Mouse (Mus musculus): ENCODE measurements around the gene Nsun4. TPM values are rescaled to one million over a fixed set of nuclear protein-coding genes. Genes with fewer than 3 reads are reported as not detected.
A peak's percentile ranks its signal among the peaks of the same experiment; 100 is the strongest.

The Nsun4 gene
- total RNA-seq, 2 experiments from 2014 or later, result 10.7 to 11.4 TPM

DNA sequence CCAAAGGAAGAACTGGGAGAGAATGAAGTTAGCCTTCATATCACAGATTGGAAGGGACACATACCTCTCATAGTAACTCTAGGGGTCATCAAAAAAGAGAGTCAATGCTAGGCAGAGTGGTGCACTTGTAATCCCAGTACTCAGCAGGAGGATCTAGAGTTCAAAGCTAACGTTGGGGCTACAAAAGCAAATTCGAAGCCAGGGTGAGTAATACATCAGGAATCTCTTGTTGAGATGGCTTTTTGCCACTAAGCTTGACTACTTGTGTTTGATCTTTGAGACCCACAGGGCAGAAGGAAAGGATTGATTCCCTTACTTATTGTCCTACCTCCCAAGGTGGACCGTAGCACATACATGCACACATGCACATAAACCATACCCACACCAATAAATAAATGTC is 4.5 kb downstream of the Nsun4 start:
- intact Hi-C loops (cut with DNase I), result loop anchor here (10.0 kb wide), 1 partner anchor 144 kb away; no protein-coding TSS in a partner anchor
- DNase-seq (ENCODE audit: low spot score in 2 of 2), result no peak

DNA sequence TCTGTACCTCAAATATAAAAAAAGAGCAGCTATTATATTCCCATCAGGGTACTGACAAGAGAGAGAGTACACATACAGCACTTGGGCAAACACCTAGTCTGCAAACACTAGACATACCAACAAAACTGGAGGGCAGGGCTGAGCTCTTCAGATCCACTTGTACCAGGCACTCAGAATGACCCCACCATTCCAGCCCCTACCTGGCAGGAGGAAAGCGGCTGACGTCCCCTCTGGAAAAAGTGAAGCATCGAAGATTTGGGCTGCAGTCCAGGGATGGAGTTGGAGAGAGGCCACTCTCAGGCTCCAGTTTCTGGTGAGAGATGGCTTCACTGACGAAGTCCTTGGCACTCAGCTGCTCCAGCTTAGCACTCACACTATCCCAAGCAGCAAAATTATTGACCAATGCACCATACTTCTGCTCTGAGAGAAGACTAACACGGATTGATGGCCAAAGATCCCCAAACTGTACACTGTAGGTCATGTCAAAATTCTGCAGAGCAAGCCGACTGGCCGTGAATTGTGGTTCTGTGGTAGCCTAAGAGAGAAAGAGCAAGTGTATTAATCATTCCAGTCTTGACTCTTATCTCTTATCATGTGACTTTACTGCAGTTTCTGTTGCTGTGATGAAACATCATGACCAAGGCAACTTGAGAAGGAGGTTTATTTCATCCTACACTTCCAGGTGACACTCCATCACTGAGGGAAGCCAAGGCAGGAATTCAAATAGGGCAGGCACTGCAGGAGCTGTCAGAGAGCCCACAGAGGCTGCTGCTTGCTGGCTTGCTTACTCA is 5.4 kb downstream of the Nsun4 start:
- no peak for DNase-seq (ENCODE audit: low spot score in 2 of 2)
- intact Hi-C loops (cut with DNase I), result loop anchor here (10.0 kb wide), 1 partner anchor 144 kb away; no protein-coding TSS in a partner anchor

DNA sequence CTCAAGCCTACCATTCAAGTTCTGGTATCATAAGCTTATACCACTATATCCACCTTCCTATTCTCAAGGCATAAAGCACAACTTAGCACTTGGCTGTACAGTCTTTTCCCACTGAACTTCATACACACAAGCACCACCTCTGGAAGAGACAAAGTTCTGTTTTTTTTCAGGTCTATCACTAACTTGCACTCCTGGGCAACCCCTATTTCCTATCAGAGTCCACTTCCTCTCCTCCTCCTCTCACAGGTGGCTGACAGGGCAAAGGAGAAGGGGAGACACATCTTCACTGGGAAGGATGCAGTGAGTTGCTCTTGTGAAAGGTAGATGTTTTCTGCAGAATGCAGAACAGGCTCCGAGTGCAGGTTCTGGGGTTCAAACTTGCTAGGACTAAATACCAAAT is 6.0 kb downstream of the Nsun4 start:
- intact Hi-C loops (cut with DNase I), result loop anchor here (10.0 kb wide), 1 partner anchor 143 kb away; no protein-coding TSS in a partner anchor
- no peak for DNase-seq (ENCODE audit: low spot score in 2 of 2)

- DNase-seq (ENCODE audit: low spot score in 2 of 2), result no peak
- intact Hi-C loops (cut with DNase I), result loop anchor here (10.0 kb wide), 1 partner anchor 142 kb away; no protein-coding TSS in a partner anchor
Measured at GRCm38 (mm10) chr4:116046604-116047003, 7.1 kb downstream of the Nsun4 start.

DNA sequence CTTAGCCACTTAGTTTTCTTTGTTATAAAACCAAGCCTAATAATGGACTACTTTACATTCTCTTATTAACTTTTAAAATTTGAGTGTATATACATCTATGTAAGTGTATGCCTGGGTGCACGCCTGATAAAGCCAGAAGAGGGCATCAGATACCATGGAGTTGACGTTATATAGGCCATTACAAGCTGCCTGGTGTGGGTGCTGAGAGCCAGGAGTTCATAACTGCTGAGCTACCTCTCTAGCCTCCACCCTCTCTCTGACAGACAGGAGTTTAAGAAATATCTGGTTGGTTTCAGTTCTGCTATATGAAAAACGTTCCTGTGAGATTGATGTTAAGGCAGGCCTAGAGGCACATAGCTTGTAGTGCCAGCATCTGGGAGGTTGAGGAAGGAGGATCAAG is 11.5 kb downstream of the Nsun4 start:
- intact Hi-C loops (cut with DNase I), result loop anchor here (10.0 kb wide), 1 partner anchor 137 kb away; no protein-coding TSS in a partner anchor
- no peak for DNase-seq (ENCODE audit: low spot score in 2 of 2)

DNA sequence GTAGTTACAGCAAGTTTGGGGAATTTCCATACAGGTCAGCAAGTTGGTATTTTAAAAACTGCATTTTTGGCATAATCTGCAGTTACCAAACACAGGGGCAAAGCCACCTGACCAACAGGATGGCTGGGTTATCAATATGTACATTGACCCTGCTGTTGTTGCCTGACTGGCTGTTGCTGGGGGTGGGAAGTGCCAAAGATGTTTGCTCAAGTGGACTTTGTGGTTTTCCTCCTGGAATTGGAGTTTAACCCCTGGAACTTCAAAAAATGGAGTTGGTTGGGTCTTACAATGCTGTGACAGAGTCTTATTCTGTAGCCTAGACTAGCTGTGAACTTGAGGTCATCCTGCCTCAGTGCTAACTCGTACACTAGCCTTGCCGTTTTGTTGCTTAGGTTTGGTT is 13.2 kb downstream of the Nsun4 start:
- intact Hi-C loops (cut with DNase I), result loop anchor here (10.0 kb wide), 1 partner anchor 136 kb away; no protein-coding TSS in a partner anchor
- DNase-seq (ENCODE audit: low spot score in 2 of 2), result no peak

- intact Hi-C loops (cut with DNase I), result loop anchor here (2.0 kb wide), 1 partner anchor 17 kb away; the partner anchor contains the start of gene Faah
- DNase-seq (ENCODE audit: low spot score in 2 of 2), result peak; percentile 48 to 90
Measured at GRCm38 (mm10) chr4:116033374-116033773, 20.3 kb downstream of the Nsun4 start.

GRCm38 (mm10) chr4:116032906-116033305 is 20.8 kb downstream of the Nsun4 start:
- intact Hi-C loops (cut with DNase I), result loop anchor here (2.0 kb wide), 1 partner anchor 16 kb away; the partner anchor contains the start of gene Faah
- DNase-seq (ENCODE audit: low spot score in 2 of 2), result peak in 1 of 2 experiments; percentile 54

- intact Hi-C loops (cut with DNase I), result loop anchor here (2.0 to 5.0 kb wide), 2 partner anchors 15 to 34 kb away; partner anchors contain the start of gene Nsun4
- DNase-seq (ENCODE audit: low spot score in 2 of 2), result no peak
Measured at GRCm38 (mm10) chr4:116017902-116018746, 35.6 kb downstream of the Nsun4 start, which contains the start of gene Faah. Faah (minus strand) TSS chr4:116017926.

DNA sequence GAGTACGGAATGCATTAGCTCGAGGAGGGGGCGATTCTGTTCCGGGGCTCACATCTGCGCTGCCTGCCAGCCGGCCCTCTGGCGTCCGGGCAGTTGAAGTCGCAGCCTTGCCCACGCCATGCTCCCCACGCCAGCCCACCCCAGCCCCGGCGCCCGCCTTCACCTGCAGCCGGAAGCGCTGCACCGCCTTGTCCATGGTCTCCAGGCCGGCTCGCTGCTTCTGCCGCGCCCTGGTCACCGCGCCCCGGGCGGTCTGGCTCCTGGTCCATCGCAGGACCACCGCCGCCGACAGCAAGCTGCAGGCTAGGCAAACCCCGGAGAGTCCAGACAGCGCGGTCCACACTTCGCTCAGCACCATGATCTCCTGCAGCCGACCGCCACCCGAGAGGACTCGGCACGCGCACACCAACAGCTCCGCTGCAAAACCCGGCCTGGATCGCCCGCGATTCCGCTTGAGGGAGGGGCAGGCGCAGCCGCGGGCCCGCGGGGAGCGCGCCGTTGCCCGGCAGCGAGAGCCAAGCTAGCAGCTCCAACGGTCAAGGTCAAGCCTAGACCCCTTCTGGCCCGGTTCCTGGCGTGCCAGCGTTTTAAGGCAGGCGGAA is 36.3 kb downstream of the Nsun4 start:
- peak; percentile 77 to 83 for DNase-seq (ENCODE audit: low spot score in 2 of 2)
- intact Hi-C loops (cut with DNase I), result loop anchor here (2.0 to 5.0 kb wide), 2 partner anchors 15 to 35 kb away; partner anchors contain the start of gene Nsun4

- no peak for DNase-seq (ENCODE audit: low spot score in 2 of 2)
- intact Hi-C loops (cut with DNase I), result loop anchor here (2.0 to 5.0 kb wide), 2 partner anchors 16 to 35 kb away; partner anchors contain the start of gene Nsun4
Measured at GRCm38 (mm10) chr4:116016862-116017299, 36.8 kb downstream of the Nsun4 start.

- intact Hi-C loops (cut with DNase I), result loop anchor here (2.0 to 5.0 kb wide), 2 partner anchors 16 to 36 kb away; partner anchors contain the start of gene Nsun4
- peak in 1 of 2 experiments; percentile 24 for DNase-seq (ENCODE audit: low spot score in 2 of 2)
Measured at GRCm38 (mm10) chr4:116016396-116016795, 37.3 kb downstream of the Nsun4 start.

DNA sequence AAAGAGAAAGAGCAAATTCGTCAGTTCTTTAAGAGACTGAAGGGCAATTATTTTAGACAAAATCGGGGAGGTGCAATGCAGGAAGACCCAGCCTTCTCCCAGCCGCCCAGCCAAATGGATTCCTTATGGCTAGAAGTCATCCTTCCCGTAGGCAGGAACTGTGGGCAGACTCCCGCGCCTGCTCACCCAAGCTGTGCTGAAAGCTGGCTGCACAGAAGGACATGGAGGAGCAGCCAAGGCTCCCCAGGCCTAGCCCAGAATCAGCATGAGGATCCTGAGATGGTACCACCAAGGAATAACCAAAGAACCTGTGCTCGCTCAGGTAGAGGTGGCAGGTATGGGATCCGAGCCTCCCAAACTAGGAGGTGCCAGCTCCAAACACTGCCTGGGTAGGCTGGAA is 37.7 kb downstream of the Nsun4 start:
- DNase-seq (ENCODE audit: low spot score in 2 of 2), result peak; percentile 54 to 86

GRCm38 (mm10) chr4:116015502-116015901 is 38.2 kb downstream of the Nsun4 start:
- intact Hi-C loops (cut with DNase I), result loop anchor here (5.0 kb wide), 1 partner anchor 37 kb away; the partner anchor contains the start of gene Nsun4
- DNase-seq (ENCODE audit: low spot score in 2 of 2), result no peak

More for the DNA sequence above, 37.7 kb downstream of the Nsun4 start:
- intact Hi-C loops (cut with DNase I), result loop anchor here (2.0 to 5.0 kb wide), 2 partner anchors 17 to 36 kb away; partner anchors contain the start of gene Nsun4

DNA sequence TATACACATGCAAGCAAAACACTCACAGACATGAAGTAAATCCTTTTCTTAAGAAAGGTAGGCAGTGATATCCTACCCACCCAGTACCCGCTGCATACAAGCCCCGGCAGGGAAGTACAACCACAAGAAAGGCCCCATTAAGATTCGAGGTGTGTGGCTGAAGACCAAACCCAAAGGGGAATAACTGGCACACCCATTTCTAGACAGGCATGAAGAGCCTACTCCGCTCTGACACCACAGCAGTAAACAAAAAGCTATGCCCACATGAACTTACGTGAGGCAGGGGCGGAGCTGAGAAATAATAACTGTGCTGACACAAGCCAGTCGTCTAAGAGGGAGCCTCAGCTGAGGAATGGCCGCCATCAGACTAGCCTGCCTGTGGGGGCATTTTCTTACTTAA is 43.5 kb downstream of the Nsun4 start:
- DNase-seq (ENCODE audit: low spot score in 2 of 2), result no peak
- intact Hi-C loops (cut with DNase I), result no loop called here

GRCm38 (mm10) chr4:116001206-116001605 is 52.5 kb downstream of the Nsun4 start:
- intact Hi-C loops (cut with DNase I), result no loop called here
- no peak for DNase-seq (ENCODE audit: low spot score in 2 of 2)

DNA sequence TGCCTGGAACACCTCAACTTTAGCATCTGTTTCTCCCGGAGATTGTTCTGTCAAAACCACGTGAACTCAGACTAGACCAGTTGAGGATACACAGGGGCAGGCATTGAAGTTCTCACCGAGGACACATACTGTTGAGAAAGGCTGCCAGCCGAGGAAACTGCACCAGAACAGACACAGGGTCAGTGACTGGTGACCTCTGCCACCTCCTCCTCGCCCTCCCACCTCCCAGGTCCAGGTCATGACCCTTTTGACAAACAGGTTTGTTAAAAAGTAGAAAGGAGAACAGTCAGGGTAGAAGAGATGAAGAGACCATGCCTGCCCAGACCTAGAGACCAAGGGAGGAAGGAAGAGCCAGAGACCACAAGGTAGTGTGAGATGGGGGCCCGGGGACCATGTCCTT is 53.0 kb downstream of the Nsun4 start:
- no peak for DNase-seq (ENCODE audit: low spot score in 2 of 2)
- intact Hi-C loops (cut with DNase I), result no loop called here

- intact Hi-C loops (cut with DNase I), result no loop called here
- no peak for DNase-seq (ENCODE audit: low spot score in 2 of 2)
Measured at GRCm38 (mm10) chr4:115996729-115997128, 56.9 kb downstream of the Nsun4 start.

DNA sequence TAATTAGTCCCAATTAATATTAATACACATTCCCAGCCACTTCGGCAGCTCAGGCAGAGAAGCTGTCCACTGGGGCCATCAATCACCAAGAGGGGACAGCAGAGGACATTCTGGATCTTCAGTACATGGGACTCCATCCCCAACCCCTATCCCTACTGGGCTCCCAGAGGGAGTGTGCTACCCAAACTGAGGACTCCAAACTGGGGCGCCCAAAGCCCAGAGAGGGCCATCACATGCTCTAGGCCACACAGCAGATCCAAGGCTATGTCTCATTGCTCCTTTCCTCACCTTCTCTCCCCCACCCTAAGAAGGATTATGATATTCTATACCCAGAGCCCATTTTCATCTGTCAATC is 58.3 kb downstream of the Nsun4 start:
- no peak for DNase-seq (ENCODE audit: low spot score in 2 of 2)
- intact Hi-C loops (cut with DNase I), result no loop called here
